Mouse (Mus musculus): Measurements from ENCODE around the gene Insig1.

The Insig1 gene

GRCm38 (mm10) chr5:28063989-28064624 is 7.1 kb upstream of the Insig1 start:
- DNase-seq (ENCODE audit: inconsistent age in 2 of 2, low spot score in 1 of 2): no peak

- no peak for DNase-seq (ENCODE audit: inconsistent age in 2 of 2, low spot score in 1 of 2)
Observed at GRCm38 (mm10) chr5:28065275-28065674, 5.9 kb upstream of the Insig1 start.

- DNase-seq (ENCODE audit: inconsistent age in 2 of 2, low spot score in 1 of 2): no peak
Observed at GRCm38 (mm10) chr5:28066311-28066710, 4.9 kb upstream of the Insig1 start.

- no peak for DNase-seq (ENCODE audit: inconsistent age in 2 of 2, low spot score in 1 of 2)
Observed at GRCm38 (mm10) chr5:28070149-28070827, 875 bp upstream of the Insig1 start.

GRCm38 (mm10) chr5:28071456-28072223 is 477 bp downstream of the Insig1 start:
- peak; percentile 91 to 95 for DNase-seq (ENCODE audit: inconsistent age in 2 of 2, low spot score in 1 of 2)

DNA sequence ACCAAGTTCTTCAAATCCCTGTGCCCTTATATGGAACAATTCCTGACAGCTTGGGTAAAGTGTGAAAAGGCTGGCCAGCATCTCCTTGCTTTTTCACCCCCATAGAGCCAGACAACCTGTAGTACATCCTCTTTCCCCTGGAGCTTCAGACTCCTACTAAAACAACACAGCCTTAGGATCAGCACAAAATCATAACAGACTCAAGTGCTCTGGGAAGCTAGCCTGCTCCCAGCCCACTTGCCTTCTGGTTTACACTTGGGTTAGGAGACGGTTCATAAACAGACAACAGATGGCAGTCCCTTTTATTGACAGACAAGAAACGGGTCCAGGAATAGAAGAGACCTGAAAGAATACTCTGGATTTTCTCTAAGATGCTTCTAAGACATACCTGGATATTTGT is 8.3 kb downstream of the Insig1 start:
- DNase-seq (ENCODE audit: inconsistent age in 2 of 2, low spot score in 1 of 2): no peak

DNA sequence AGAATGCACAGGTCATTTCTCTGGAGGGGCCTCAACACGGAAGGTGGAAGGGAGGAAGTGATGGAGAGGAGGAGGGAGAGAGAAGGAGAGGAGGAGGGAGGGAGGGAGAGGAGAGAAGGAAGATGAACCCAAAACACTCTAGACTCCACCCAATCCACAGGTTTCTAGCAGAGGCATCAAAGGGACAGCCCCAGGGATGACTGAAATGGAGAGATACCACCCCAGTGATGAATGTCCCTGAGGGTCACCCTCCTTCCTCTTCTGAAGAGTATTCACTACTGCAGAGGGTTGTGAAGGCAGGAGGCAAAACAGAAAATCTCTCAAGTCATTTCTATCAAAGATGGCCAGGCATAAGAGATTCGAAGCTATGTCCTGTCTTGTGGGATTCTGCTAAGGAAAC is 10.0 kb downstream of the Insig1 start:
- no peak for DNase-seq (ENCODE audit: inconsistent age in 2 of 2, low spot score in 1 of 2)

- no peak for DNase-seq (ENCODE audit: inconsistent age in 2 of 2, low spot score in 1 of 2)
Observed at GRCm38 (mm10) chr5:28081822-28082221, 10.7 kb downstream of the Insig1 start.

DNA sequence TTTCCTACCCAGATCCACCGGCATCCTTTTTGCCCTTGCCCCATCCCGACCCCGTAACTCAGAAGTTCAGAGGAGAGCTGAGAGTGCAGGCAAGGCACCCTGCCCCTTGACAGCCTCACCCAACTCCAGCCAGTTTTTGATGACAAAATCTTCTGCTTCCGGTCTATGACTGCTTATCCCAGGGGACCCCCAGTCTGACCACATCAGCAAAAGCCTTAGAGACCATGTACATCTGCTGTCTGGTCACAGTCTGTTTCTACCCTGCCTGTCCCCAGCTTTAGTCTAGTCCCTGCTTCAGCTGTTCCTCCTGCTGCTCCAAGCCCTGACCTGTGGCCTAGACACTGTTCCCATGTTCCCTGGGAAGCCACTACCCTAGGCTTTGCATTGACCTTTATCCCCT is 11.1 kb downstream of the Insig1 start:
- DNase-seq (ENCODE audit: inconsistent age in 2 of 2, low spot score in 1 of 2): peak in 1 of 2 experiments; percentile 26

GRCm38 (mm10) chr5:28082796-28083195 is 11.6 kb downstream of the Insig1 start:
- DNase-seq (ENCODE audit: inconsistent age in 2 of 2, low spot score in 1 of 2): peak in 1 of 2 experiments; percentile 13

DNA sequence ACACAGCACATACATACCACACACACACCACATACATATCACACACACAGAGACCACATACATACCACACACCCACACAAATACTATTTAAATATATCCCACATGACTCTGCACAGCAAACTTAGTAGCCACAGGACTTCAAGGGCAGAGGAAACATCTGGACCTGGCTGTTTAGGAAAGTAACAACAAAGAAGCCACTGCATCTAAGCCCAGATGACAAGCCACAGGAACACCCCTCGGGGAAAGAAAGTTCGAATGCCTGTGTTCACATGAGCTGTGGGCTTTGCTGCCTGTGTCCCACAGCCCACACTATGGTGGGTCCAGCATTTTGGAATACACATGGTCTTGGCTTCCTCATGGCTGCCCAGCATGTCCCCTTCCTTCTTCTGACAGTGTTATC is 13.6 kb downstream of the Insig1 start:
- no peak for DNase-seq (ENCODE audit: inconsistent age in 2 of 2, low spot score in 1 of 2)

DNA sequence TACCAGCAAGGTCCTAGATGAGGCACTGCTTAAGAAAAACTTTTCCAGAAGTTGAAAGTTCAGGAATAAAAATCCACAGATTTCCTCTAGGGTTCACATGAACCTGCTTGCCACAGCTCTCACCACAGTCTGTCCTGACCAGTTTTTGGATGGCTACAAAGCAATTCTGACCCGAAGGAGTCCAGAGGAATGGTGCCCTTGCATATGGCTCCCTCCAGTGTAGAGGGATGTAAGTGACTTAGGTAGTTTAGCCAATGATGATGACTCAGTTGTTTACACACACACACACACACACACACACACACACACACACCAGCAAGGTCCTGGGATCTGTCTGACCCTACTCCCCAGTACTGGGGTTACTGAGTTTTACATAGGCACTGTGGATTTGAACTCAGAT is 19.4 kb downstream of the Insig1 start:
- peak in 1 of 2 experiments; percentile 25 for DNase-seq (ENCODE audit: inconsistent age in 2 of 2, low spot score in 1 of 2)

DNA sequence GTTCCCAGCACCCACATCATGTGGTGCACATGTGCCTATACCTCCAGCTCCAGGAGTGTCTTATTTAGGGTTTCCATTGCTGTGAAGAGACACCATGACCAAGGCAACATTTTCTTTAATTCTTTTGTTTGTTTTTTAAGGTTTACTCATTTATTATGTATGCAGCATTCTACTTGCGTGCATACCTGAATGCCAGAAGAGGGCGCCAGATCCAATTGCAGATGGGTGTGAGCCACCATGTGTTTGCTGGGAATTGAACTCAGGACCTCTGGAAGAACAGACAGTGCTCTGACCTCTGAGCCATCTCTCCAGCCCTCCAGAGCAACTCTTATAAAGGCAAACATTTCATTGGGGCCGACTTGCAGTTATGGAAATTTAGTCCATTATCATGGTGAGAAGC is 21.2 kb downstream of the Insig1 start:
- no peak for DNase-seq (ENCODE audit: inconsistent age in 2 of 2, low spot score in 1 of 2)

- DNase-seq (ENCODE audit: inconsistent age in 2 of 2, low spot score in 1 of 2): peak; percentile 68 to 92
Observed at GRCm38 (mm10) chr5:28093874-28094273, 22.7 kb downstream of the Insig1 start.

GRCm38 (mm10) chr5:28094393-28094792 is 23.2 kb downstream of the Insig1 start:
- DNase-seq (ENCODE audit: inconsistent age in 2 of 2, low spot score in 1 of 2): no peak

GRCm38 (mm10) chr5:28094846-28095245 is 23.7 kb downstream of the Insig1 start:
- DNase-seq (ENCODE audit: inconsistent age in 2 of 2, low spot score in 1 of 2): no peak

GRCm38 (mm10) chr5:28095671-28096070 is 24.5 kb downstream of the Insig1 start:
- no peak for DNase-seq (ENCODE audit: inconsistent age in 2 of 2, low spot score in 1 of 2)

DNA sequence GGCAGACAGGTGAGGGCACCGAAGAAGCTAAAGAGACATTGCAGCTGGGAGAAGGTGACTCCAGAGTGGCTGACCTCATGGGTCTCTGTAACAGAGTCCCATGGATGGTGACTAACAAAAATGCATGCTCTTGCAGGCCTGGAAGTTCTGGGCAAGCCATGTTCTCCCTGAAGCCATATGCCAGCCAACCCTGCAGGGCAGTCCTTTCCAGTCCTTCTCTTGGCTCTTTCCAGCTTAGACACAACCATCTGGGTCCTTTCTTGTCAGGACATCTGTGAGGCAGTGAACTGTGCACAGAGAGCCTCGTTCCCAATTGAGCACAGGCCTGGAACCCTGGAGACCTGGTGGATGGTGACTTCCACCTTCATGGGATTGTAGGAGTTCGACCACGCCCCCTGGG is 35.8 kb downstream of the Insig1 start:
- DNase-seq (ENCODE audit: inconsistent age in 2 of 2, low spot score in 1 of 2): no peak

DNA sequence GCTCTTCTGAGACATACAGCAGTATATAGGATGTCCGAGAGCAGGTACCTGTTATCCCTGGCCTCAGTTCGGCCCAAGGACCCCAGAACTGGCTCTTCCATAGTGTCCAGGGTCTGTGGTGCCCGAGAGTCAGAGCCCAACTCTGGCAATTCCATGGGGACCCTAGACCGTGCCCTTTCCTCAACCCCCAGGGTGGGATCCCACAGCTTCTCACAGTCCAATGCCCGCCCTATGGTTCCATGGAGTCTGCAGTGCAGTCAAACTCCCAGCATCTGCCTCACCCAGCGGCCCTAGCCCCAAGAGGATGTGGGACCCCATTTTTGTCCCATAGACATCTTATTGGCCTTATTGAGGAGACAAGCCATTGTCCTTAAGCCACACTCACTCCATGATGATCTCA is 36.8 kb downstream of the Insig1 start:
- DNase-seq (ENCODE audit: inconsistent age in 2 of 2, low spot score in 1 of 2): no peak

- no peak for DNase-seq (ENCODE audit: inconsistent age in 2 of 2, low spot score in 1 of 2)
Observed at GRCm38 (mm10) chr5:28110881-28111280, 39.7 kb downstream of the Insig1 start.

DNA sequence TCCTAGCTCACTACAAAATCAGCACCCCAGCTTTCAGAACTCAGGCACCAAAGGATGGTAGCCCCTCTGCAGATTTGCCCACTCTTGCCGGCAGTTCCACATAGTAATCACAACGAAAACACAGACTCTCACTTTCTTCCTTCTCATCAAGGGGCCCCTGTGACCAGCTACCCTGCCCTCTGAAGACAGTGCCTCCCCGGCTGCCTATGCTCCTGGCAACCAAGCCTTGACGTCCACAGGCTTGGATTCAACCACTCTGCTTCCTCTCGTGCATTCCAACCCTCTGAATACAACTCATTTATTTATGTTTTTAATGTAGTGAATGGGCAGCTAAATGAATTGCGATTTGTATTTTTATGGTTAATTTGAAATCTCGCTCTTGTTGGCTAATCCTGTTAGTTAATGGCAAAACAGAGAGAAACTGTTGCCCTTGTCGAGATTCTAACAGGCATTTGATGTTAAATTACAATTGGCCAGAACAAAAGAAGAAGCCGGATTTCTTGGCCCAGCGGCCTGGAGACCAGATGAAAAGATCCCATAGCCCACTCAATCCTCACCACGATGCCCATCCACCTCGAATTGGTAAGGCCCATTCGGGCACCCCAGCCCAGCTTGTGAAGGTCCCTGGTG is 46.2 kb downstream of the Insig1 start:
- no peak for DNase-seq (ENCODE audit: inconsistent age in 2 of 2, low spot score in 1 of 2)
